Mouse (Mus musculus): ENCODE measurements at regions not wholly inside any gene's neighbourhood (a gene's known extent, or its start where the extent isn't known, plus 50 kb on each side); places are given as distances from the start of the nearest gene placed in this dataset.

GRCm38 (mm10) chr8:41972416-41972815 lies 555.5 kb upstream of the Frg1 start:
- Histone ChIP-seq H3K27me3 (ENCODE audit: control insufficient read depth, insufficient read depth, insufficient read length) (no peaks in the 10 kb centered on the region), H3ac (ENCODE audit: control insufficient read depth, insufficient read length, low read depth) (no peak overlapping the region), H3K36me3 (ENCODE audit: control insufficient read depth, insufficient read depth) (no peaks in the 10 kb centered on the region), H3K79me3 (ENCODE audit: low read depth) (no peaks in the 10 kb centered on the region), H3K4me3 (ENCODE audit: insufficient read depth, poor library complexity, severe bottlenecking) (no peak overlapping the region), H3K79me2 (ENCODE audit: control insufficient read depth, insufficient read depth) (no peaks in the 10 kb centered on the region)
- no peak for TF ChIP-seq MYOG (IDR thresholded peaks at IDR 0.05; ENCODE audit: control insufficient read depth, extremely low read depth, insufficient read length)
- no peak for TF ChIP-seq MYOD1 (IDR thresholded peaks at IDR 0.05; ENCODE audit: control insufficient read depth, insufficient read length, low read depth)
- TF ChIP-seq CTCF (IDR thresholded peaks at IDR 0.05; ENCODE audit: control insufficient read depth, insufficient read depth, insufficient read length): no peak
- no peak for TF ChIP-seq USF1 (IDR thresholded peaks at IDR 0.05; ENCODE audit: low read depth)
- no peak for TF ChIP-seq CEBPB (IDR thresholded peaks at IDR 0.05; ENCODE audit: low read depth)
- TF ChIP-seq MAX (IDR thresholded peaks at IDR 0.05): no peak
- no peak for TF ChIP-seq FOSL1 (IDR thresholded peaks at IDR 0.05; ENCODE audit: insufficient read depth, low read length, poor library complexity, severe bottlenecking)

GRCm38 (mm10) chr8:41970536-41970935 lies 553.7 kb upstream of the Frg1 start:
- Histone ChIP-seq H3ac (ENCODE audit: control insufficient read depth, insufficient read length, low read depth) (no peak overlapping the region), H3K79me3 (ENCODE audit: low read depth) (no peaks in the 10 kb centered on the region), H3K4me3 (ENCODE audit: insufficient read depth, poor library complexity, severe bottlenecking) (no peak overlapping the region), H3K36me3 (ENCODE audit: control insufficient read depth, insufficient read depth) (no peaks in the 10 kb centered on the region), H3K79me2 (ENCODE audit: control insufficient read depth, insufficient read depth) (no peaks in the 10 kb centered on the region), H3K27me3 (ENCODE audit: control insufficient read depth, insufficient read depth, insufficient read length) (no peaks in the 10 kb centered on the region)
- TF ChIP-seq MYOG (IDR thresholded peaks at IDR 0.05; ENCODE audit: control insufficient read depth, extremely low read depth, insufficient read length): no peak
- no peak for TF ChIP-seq USF1 (IDR thresholded peaks at IDR 0.05; ENCODE audit: low read depth)
- TF ChIP-seq CTCF (IDR thresholded peaks at IDR 0.05; ENCODE audit: control insufficient read depth, insufficient read depth, insufficient read length): no peak
- TF ChIP-seq MYOD1 (IDR thresholded peaks at IDR 0.05; ENCODE audit: control insufficient read depth, insufficient read length, low read depth): no peak
- TF ChIP-seq MAX (IDR thresholded peaks at IDR 0.05): no peak

- TF ChIP-seq USF1 (IDR thresholded peaks at IDR 0.05; ENCODE audit: low read depth) (no peak), CEBPB (IDR thresholded peaks at IDR 0.05; ENCODE audit: low read depth) (peak; percentile 61)
- Histone ChIP-seq H3ac (ENCODE audit: control insufficient read depth, insufficient read length, low read depth) (no peak overlapping the region), H3K27me3 (ENCODE audit: control insufficient read depth, insufficient read depth, insufficient read length) (no peaks in the 10 kb centered on the region), H3K36me3 (ENCODE audit: control insufficient read depth, insufficient read depth) (no peaks in the 10 kb centered on the region), H3K4me3 (ENCODE audit: insufficient read depth, poor library complexity, severe bottlenecking) (no peak overlapping the region), H3K79me3 (ENCODE audit: low read depth) (no peaks in the 10 kb centered on the region), H3K79me2 (ENCODE audit: control insufficient read depth, insufficient read depth) (no peaks in the 10 kb centered on the region)
Measured at GRCm38 (mm10) chr8:41969408-41969807, 552.5 kb upstream of the Frg1 start.

GRCm38 (mm10) chr8:41964088-41964487 lies 547.2 kb upstream of the Frg1 start:
- no peak overlapping the region for H3K4me3 ChIP-seq (ENCODE audit: insufficient read depth, poor library complexity, severe bottlenecking)
- H3K79me3 ChIP-seq (ENCODE audit: low read depth): no peaks in the 10 kb centered on the region
- H3K36me3 ChIP-seq (ENCODE audit: control insufficient read depth, insufficient read depth): no peaks in the 10 kb centered on the region
- TF ChIP-seq CTCF (IDR thresholded peaks at IDR 0.05; ENCODE audit: control insufficient read depth, insufficient read depth, insufficient read length): no peak
- TF ChIP-seq MAX (IDR thresholded peaks at IDR 0.05): no peak
- no peak for TF ChIP-seq FOSL1 (IDR thresholded peaks at IDR 0.05; ENCODE audit: insufficient read depth, low read length, poor library complexity, severe bottlenecking)
- no peak for TF ChIP-seq CEBPB (IDR thresholded peaks at IDR 0.05; ENCODE audit: low read depth)
- no peak for TF ChIP-seq MYOD1 (IDR thresholded peaks at IDR 0.05; ENCODE audit: control insufficient read depth, insufficient read length, low read depth)
- no peak for TF ChIP-seq MYOG (IDR thresholded peaks at IDR 0.05; ENCODE audit: control insufficient read depth, extremely low read depth, insufficient read length)
- no peak for TF ChIP-seq USF1 (IDR thresholded peaks at IDR 0.05; ENCODE audit: low read depth)
- H3K27me3 ChIP-seq (ENCODE audit: control insufficient read depth, insufficient read depth, insufficient read length): no peaks in the 10 kb centered on the region
- no peak overlapping the region for H3ac ChIP-seq (ENCODE audit: control insufficient read depth, insufficient read length, low read depth)
- H3K79me2 ChIP-seq (ENCODE audit: control insufficient read depth, insufficient read depth): no peaks in the 10 kb centered on the region

- TF ChIP-seq CTCF (IDR thresholded peaks at IDR 0.05; ENCODE audit: control insufficient read depth, insufficient read depth, insufficient read length) (no peak), MAX (IDR thresholded peaks at IDR 0.05) (no peak), MYOG (IDR thresholded peaks at IDR 0.05; ENCODE audit: control insufficient read depth, extremely low read depth, insufficient read length) (no peak), USF1 (IDR thresholded peaks at IDR 0.05; ENCODE audit: low read depth) (no peak), MYOD1 (IDR thresholded peaks at IDR 0.05; ENCODE audit: control insufficient read depth, insufficient read length, low read depth) (no peak), CEBPB (IDR thresholded peaks at IDR 0.05; ENCODE audit: low read depth) (no peak), FOSL1 (IDR thresholded peaks at IDR 0.05; ENCODE audit: insufficient read depth, low read length, poor library complexity, severe bottlenecking) (no peak)
- Histone ChIP-seq H3K79me2 (ENCODE audit: control insufficient read depth, insufficient read depth) (no peaks in the 10 kb centered on the region), H3ac (ENCODE audit: control insufficient read depth, insufficient read length, low read depth) (no peak overlapping the region), H3K36me3 (ENCODE audit: control insufficient read depth, insufficient read depth) (no peaks in the 10 kb centered on the region), H3K4me3 (ENCODE audit: insufficient read depth, poor library complexity, severe bottlenecking) (no peak overlapping the region), H3K27me3 (ENCODE audit: control insufficient read depth, insufficient read depth, insufficient read length) (no peaks in the 10 kb centered on the region), H3K79me3 (ENCODE audit: low read depth) (no peaks in the 10 kb centered on the region)
Measured at GRCm38 (mm10) chr8:41956878-41957277, 540.0 kb upstream of the Frg1 start.

- no peaks in the 10 kb centered on the region for H3K27me3 ChIP-seq (ENCODE audit: control insufficient read depth, insufficient read depth, insufficient read length)
- TF ChIP-seq CTCF (IDR thresholded peaks at IDR 0.05; ENCODE audit: control insufficient read depth, insufficient read depth, insufficient read length) (no peak), USF1 (IDR thresholded peaks at IDR 0.05; ENCODE audit: low read depth) (no peak), FOSL1 (IDR thresholded peaks at IDR 0.05; ENCODE audit: insufficient read depth, low read length, poor library complexity, severe bottlenecking) (no peak), MYOG (IDR thresholded peaks at IDR 0.05; ENCODE audit: control insufficient read depth, extremely low read depth, insufficient read length) (no peak), CEBPB (IDR thresholded peaks at IDR 0.05; ENCODE audit: low read depth) (no peak), MYOD1 (IDR thresholded peaks at IDR 0.05; ENCODE audit: control insufficient read depth, insufficient read length, low read depth) (no peak), MAX (IDR thresholded peaks at IDR 0.05) (no peak)
- H3K4me3 ChIP-seq (ENCODE audit: insufficient read depth, poor library complexity, severe bottlenecking): no peak overlapping the region
Measured at GRCm38 (mm10) chr8:41950736-41951135, 533.9 kb upstream of the Frg1 start.

More at GRCm38 (mm10) chr8:41950736-41951135, 533.9 kb upstream of the Frg1 start:
- no peaks in the 10 kb centered on the region for H3K79me3 ChIP-seq (ENCODE audit: low read depth)
- no peaks in the 10 kb centered on the region for H3K36me3 ChIP-seq (ENCODE audit: control insufficient read depth, insufficient read depth)
- H3K79me2 ChIP-seq (ENCODE audit: control insufficient read depth, insufficient read depth): no peaks in the 10 kb centered on the region
- H3ac ChIP-seq (ENCODE audit: control insufficient read depth, insufficient read length, low read depth): no peak overlapping the region

Data from C2C12 (cell line).